Mouse (Mus musculus): Measurements from ENCODE around the gene Gm6588.

Gene Gm6588

DNA sequence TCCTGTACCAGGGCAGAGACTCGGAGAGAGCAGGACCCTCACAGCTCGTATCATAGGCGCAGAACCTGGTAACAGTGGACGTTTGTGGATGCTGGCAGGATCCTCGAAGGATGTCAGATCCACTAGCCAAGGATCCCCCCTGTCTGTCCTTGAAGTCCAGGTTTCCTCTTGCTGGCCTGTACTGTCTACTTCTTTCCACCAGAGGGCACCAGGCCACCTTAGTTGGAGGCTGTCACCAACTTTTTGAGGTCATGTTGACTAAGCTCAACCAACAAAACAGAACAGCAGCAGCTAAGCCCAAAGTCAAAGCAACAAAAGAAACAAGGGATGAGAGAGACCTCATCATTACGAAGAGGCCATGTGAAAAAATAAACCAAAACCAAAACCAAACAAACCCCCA lies 20.9 kb downstream of the Gm6588 start:
- peak; percentile 41 for DNase-seq (ENCODE audit: extremely low spot score)

DNA sequence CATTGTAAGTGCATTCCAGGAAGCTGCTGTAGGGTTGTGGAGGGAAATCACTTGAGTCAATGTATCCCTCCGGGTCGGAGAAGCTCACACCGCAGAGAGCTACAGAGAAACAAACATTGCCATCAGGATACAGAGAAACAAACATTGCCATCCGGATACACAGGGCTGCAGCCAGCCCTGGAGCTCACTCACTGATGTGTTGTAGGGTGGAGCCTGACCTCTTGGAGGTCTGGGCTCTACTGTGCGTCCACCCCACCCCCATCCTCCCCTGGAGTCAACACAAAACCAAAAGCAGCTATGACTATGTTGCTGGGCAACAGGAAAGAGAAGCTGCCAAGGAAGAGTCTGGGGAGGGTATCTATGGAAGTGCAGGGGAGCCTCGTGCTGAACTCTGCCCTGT lies 24.2 kb downstream of the Gm6588 start:
- DNase-seq (ENCODE audit: extremely low spot score): no peak

DNA sequence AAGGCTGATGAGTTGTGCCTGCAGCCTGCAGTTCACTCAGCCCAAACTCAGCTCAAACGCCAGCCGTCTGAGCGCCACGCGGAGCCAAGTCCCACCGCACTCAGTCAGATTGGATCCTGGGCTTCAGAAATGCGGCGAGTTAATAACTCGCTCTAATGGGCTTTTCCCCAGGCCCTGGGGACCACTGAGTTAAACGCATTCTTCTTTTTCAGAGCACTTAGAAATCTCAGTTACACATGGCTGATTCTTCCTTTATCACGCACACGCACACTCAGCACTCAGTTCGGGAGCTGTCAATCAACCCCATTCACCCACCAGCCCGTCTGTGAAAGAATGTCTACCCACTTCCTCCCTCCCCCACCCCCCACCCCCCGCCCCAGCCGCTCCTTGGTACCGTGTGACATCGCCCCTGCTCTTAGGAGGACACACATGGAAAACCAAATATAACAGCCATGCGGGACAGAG lies 32.8 kb downstream of the Gm6588 start:
- DNase-seq (ENCODE audit: extremely low spot score): no peak

DNA sequence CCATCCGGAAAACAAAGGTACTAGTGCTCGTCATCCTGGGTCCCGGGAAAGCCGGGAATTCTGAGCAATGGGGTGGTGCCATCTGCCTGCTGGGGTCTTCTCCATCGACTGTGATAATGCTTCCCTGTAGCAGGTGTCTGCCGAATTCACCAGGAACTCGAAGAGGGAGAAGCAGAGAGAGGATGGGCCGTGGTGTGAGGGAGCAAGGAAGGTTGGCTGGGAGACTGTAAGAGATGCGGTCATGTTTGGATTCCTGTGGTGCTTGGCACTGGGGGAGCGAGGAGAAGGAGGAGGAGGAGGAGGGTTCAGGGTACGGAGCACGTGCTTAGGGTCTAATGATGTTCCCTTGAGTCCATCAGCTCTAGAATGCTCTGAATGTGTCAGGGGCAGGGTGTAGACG lies 33.3 kb downstream of the Gm6588 start:
- no peak for DNase-seq (ENCODE audit: extremely low spot score)

DNA sequence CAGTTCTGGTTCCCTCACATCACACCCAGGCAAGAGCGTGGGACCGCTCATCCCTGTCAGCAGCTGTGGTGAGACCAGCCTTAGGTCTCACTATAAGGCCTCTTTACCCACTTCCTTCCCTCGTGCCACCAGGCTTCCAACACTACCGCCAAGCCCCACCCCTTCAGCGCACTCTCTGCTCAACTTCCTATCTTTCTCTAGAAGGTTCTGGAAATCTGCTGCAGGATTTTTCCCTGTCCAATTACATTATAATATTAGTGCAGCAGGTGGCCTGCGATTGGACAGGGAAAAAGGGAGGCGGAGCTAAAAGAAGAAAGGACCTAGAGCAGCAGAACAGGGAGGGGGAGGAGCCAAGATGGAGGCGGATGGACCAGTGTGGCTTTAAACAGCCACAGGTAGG lies 33.8 kb downstream of the Gm6588 start:
- no peak for DNase-seq (ENCODE audit: extremely low spot score)

DNA sequence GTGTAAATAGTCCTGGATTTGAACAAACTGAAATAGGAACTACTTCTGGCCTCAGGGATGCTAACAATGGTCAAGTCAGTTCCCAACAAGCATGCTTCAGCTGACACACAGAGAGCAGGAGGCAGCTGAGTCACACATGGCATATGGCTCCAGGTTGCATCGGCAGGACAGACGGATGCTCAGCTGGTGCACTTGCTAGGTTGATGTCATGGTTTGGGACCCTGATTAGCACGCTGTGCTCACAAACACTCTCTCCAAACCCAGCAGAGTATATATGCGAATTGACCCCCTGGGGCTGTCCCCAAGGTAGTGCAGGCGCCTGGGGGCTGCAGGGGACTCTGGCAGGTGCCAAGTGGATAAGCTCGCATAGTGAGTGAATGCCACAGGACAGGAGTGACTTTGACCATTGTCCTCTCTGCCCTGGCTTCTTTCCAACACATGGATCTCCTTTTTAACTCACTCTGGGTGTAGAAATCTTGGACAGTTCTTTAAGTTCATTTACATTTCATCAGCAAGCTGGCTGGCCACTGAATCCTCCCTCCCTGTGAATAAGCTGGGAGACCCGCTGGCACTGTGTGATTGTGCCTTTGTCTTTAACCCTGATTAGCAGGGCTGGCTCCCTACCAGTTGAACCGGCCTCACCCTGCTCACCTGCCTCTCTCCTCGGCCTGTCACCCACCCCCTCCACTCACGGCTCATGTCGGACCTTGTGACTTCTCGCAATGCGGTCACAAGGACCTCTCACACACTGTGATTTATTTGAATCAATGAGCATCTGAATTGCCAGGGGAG lies 35.9 kb downstream of the Gm6588 start:
- DNase-seq (ENCODE audit: extremely low spot score): no peak

DNA sequence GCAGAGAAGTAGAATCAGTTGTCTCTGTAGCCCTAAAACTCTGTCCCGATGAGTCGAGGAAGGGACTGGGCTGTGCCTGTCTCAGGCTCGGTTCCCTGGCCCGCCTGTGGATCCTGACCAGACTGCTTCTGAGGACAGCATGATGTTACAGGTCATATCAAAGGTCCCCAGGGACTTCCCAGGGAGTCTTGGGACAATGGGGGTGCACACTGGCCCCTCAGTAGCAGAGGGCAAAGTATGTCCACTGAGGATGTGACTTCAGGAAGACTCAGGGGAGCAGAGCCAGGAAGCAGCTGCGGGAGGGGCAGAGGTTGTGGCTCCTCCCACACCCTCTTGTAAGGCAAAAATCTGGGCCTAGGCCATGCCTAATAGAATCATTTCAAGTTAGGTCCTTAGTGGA lies 37.2 kb downstream of the Gm6588 start:
- DNase-seq (ENCODE audit: extremely low spot score): no peak

DNA sequence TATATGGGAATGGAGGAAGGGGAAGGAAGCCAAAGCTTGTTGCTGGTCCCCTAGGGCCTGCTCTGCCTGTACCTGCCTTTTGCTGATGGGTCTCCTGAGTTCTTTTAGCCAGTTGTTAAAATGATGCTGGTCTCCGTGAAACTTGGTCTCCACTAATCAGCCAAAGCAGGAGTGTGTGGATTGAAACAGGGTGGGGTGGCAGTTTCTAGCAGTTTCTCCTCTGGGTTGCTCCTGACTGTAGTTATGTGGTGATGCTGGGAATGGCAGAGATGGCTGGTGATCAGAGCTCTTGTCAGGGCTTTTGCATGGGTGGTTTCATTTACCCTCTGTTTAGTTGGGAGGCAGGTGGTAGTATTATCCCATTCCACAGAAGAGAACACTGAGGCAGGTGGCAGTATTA lies 38.3 kb downstream of the Gm6588 start:
- DNase-seq (ENCODE audit: extremely low spot score): no peak

DNA sequence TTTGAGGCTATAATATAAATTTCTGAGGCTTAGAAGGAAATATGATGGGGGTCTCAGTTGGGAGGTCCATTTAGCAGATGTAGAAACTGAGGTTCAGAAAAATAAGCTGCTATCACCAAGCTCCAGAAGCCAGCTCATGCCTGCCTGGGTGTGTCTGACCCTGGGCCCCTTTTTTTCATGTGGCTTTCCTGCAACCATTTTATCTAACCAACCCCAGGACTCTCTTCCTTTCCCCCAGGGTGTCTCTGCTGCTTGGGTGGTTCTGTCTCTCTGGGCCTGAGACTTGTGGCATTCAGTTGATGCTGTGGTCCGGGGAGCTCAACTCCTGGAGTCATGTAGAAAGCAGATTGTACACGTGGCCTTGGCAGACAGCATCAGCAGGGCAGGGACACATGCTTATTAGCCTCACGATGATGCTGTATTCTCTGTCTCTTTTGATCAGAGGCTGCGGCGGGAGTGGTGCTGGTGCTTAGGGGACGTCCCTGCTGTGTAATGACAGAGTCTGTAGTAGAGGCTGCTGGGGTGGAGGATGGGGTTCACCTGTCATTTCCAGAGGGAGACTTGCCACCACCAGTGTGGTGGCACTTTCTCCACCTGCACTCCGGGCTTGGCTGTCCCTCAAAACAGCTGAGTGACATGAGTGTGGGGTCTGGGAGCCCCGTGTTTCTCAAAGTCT lies 39.0 kb downstream of the Gm6588 start:
- no peak for DNase-seq (ENCODE audit: extremely low spot score)

DNA sequence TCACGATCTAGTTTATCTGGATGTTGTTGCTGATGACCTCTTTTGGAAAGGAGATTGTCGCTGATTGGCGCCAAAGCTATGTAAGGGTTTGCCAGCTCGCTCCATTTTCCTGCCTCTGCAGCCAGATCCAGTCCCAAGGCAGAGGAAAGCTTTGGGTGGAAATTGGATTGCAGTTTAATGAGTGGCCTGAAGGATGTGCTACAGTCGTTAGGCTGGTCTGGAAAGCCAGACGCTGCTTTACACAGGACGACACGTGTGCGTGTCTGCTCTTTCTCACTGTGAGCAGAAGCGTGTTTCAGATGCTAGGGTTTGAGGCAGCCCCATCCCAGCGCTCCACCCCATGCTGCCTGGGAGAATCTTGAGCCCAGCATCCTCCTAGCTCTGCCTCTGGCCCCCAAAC lies 42.3 kb downstream of the Gm6588 start:
- no peak for DNase-seq (ENCODE audit: extremely low spot score)

DNA sequence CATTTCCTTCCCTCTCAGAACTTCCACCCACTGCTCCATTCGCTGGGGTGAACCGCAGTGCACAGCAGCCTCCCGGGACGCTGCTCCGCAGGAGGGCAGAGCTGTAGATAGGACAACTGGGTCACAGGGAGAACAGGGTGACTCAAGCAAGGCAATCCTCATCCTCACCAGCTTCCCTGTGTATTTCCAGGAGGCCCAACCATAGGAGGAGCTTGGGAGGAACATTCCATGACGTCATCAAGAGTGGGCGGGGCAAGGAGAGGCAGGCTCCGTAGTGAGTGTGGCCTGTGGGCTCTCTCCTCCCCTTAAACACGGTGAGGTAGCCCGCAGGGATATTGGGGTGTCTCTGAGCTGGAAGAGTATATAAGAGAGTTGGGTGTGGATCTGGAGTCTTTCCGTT lies 44.3 kb downstream of the Gm6588 start:
- DNase-seq (ENCODE audit: extremely low spot score): peak; percentile 67

DNA sequence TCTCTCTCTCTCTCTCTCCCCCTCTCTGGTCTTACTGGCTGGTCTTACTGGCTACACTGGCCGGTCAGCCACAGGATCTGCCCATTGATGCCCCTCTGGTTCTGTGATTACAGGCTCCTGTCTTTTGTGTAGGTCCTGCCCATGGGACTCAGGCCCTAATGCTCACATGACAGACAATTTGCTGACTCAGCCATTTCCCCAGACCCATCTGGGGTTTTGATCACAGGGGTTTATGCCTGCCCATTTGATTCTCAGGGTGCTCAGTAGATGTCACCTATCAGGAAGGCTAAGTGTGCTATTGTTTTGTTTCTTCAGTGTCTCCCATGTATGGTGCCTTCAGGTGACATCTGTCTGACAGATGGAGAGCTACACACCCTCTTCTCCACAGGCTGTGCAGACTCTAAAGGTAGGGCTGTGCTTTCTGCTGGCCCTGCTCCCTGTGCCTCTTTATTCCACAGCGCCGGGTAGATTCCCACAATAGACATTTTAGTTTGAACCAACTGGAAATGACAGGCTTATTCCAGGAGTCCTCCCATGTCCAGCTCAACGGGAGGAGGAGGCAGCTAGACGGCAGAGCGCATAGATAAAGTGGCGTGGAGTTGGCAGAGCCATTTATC lies 47.6 kb downstream of the Gm6588 start:
- DNase-seq (ENCODE audit: extremely low spot score): no peak

DNA sequence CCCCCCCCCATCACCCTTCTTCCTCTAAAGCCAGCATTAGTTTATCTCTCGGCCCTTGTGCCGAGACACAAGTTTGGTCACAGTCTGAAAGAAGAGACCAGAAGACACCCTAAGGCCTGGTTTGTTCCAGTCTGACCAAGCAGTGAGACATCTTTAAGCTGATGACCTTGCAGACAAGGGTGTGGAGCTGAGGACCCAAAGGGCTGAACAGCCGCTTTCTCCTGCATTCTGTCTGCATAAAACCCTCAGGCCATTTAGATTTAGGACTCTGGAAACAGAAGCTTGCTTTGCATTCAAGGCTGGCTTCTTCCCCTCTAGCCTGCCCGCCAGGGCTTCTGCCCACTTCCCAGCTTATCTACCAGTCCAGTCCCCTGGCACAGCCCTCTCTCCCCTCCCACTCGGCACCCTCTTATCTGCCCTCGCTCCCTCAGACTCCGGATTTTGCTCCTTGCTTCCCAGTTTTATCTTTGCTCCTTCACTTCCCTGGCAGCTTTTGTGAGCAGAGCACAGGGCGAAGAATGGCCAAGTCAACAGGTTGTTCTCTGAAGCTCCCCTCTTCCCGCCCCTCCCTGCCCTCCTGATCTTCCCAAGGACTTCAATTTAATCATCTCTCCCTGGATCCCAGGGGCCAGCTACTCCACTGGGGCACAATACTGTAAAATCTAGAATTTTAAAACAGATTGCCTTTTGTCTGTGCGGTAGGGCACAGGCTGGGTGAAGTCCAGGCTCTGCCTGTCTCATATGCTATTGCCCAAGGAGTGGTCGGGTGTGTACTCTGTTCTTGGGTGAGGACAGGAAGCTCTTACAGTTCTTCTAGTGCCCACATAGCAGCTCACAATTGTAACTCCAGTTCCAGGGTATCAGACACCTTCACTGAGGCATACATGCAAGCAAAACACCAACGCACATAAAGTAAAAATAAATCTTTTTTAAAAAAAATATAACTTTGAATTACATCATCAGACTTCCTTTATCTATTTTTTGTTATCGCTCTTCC lies 50.0 kb downstream of the Gm6588 start:
- no peak for DNase-seq (ENCODE audit: extremely low spot score)

DNA sequence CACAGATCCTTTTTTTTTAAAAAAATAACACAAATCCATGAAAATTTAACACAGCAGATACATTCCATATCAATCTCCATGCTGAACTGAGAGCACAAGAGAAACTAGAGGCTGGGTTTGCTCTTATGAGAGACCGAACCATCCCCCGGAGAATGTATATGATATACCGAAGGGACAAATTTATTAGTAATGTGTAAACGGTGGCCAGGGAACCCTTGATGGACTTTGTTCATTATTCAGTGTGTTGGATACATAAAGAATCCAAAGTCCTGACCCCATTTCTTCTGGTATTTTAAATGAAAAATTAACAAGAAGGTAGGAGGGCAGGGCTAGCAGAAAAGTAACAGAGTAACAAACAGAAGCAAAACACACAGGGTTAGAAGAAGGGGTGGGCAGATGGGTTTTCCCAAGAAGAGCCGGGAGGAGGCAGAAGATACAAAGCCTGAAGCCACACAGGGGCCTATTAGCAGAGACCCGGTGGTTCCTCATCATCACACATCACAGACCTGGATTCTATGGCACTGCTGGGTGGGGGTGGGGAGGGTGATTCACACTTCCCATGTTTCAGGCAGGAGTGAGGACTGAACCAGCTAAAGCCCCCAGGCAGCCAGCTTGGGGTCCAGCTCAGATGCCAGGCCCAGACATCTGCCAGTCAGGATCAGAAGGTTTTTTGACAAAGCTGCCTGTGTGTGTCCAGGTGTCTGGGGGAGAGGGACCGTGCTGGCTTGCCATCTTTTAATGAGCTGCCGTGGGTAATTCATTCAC lies 50.9 kb downstream of the Gm6588 start:
- no peak for DNase-seq (ENCODE audit: extremely low spot score)
